Mouse (Mus musculus): ENCODE data around the gene Ucp3. TPM values are rescaled to one million over a fixed set of nuclear protein-coding genes. Genes with fewer than 3 reads are reported as not detected.
"Not testable (repeated sequence)": the region's sequence is repeated elsewhere in the genome, so short reads cannot be mapped to it uniquely, and the experiment has no call there.

Gene Ucp3
- total RNA-seq, 4 experiments from 2014 or later = 88.7 to 109 (median 102) TPM

DNA sequence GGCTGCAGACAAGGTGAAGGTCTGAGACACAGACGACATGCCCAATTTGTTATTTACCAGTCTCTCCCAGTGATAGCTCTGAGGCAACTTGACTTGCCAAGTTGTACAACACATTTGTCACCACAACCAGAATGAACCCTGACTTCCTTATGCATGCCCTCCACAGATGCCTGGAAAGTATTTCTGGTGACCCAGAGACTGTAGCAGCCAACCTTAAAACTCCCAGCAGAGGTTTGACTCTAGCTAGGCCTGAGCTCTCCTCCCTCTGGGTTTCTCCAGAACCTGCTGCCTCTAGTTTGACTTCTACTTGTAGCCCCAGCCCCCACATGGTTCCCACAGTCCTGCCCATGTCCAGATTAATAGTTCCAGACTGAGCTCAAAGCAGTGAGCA is 1.4 kb upstream of the Ucp3 start:
- DNase-seq (ENCODE audit: low spot score in 2 of 2) = no peak

DNA sequence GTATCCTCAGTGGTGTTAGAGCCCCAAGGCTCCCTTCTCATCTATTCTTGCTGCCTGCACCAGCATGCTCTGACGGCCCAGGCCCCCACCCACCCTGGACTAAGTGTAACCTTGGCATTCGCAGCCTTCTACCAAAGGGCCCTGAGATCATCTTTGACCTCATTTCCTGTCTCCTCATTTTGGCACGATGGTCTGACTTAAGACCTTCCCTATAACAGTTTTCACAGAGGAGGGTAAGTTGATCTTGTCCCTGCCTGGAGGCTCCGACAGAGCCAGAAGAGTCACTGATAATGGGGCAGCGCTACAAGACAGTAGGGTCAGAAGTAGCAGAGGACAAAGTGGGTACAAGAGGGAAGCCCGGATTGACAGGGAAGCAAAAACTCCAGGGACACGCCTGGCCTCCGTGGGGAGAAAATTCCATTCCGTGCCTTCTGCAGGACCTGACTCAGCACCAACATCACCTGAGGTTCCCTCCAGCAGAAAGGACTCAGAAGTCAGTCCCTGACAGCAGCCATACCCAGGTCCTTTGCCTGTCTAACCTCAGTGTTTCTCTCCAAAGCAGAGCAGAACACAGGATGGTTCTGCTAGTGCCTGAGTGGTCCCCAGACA is 1.2 kb downstream of the Ucp3 start:
- DNase-seq (ENCODE audit: low spot score in 2 of 2) = no peak

DNA sequence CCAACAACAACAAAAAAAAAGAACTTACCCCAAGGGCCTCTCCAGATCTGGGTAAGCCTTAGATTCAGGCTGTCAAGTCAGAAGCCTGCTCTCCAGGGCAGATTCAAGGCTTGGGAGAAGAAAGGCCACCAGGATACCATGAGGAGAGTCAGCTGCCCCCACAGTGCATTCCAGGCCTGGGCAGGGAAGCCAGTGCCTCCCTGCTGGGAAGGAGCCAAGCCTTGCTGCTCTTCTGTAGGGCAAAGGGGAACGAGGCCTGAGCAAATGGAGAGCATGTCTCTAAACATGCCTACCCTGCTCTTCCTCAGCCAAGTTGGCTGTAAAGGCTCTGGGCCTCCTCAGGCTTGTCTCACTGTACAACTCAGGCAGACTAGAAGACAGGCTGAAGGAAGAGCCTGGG is 1.9 kb downstream of the Ucp3 start:
- peak; percentile 66 to 85 for DNase-seq (ENCODE audit: low spot score in 2 of 2)

DNA sequence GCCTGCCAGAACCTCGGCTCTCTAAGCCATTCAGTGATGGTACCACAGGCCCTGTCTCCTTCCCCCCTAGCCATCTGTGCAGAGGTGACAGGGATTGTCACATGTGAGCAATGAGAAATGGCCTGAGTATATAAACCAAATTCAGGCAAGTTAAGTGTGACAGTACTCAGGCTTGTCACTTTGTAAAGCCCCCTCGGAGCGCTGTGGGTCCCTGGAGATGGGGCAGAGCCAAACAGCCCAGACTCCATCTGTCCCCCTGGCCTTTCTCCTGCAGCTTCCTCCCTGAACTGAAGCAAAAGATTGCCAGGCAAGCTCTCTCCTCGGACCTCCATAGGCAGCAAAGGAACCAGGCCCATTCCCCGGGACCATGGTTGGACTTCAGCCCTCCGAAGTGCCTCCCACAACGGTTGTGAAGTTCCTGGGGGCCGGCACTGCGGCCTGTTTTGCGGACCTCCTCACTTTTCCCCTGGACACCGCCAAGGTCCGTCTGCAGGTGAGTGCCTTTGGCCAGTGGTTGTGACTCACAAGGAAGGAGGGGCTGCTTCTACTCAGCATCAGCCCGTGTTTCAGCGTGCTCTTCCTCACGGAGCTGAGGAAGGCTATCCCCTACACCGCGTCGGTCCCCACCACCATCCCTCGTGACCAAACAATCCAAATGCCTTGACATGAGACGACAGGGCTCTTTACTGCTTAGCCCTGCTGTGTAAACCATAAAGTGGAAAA is 6.5 kb downstream of the Ucp3 start:
- no peak for DNase-seq (ENCODE audit: low spot score in 2 of 2)

DNA sequence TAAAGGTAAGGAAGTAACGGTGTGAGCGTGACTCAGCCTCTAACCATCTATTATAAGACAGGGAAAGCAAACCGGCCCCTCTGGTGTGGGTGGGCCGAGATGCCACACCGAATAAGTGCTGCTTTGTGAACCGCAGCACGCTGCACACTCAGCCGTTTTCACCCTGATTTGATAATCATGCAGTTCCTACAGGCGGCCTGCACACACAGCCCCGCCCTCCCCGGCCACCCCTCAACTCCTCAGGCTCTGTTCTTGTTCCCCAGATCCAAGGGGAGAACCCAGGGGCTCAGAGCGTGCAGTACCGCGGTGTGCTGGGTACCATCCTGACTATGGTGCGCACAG is 7.0 kb downstream of the Ucp3 start:
- DNase-seq (ENCODE audit: low spot score in 2 of 2) = no peak

DNA sequence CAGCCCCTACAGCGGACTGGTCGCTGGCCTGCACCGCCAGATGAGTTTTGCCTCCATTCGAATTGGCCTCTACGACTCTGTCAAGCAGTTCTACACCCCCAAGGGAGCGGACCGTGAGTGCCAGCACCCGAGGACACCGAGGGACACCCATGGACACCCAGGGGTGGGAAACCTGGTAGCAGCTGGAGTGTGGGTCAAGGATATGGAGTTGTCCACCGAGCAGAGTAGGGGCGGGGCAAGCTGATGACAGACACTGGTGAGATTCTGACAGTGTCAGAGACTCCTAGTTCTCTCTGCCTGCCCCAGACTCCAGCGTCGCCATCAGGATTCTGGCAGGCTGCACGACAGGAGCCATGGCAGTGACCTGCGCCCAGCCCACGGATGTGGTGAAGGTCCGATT is 7.4 kb downstream of the Ucp3 start:
- DNase-seq (ENCODE audit: low spot score in 2 of 2) = no peak

DNA sequence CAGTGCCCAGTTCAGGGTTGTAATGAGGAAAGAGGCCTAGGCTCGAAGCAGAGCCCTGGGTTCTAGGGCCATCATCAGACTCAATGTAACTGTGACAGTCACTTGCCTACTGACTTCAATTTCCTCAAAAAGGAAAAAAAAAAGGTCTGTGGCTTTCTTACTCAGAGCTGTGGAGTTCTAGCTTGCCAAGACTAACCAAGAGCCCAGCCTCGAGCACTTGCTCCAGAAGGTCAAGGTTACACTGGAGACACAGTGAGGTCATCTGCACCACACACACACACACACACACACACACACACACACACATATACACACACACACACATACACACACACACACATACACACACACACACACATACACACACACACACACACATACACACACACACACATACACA is 9.3 kb downstream of the Ucp3 start:
- DNase-seq (ENCODE audit: low spot score in 2 of 2) = not testable (repeated sequence)

DNA sequence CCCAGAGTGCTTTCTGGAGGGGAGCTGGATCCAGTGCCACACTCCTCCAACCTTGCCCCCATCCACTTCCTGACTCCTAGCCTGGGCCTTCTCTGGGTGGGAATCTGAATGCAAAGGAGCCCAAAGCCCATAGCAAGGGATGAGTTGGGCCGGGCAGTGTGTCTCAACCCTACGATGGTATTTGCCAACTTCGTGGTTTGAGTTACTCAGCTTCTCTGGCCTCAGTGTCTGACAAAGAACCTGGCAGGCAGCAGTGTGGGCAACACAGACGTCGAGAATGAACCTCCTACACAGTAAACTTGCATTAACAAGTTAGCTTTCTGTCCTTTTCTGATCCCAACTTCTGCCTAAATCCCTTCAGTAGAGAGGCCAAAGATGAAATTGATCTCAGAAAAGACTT is 11.7 kb downstream of the Ucp3 start:
- no peak for DNase-seq (ENCODE audit: low spot score in 2 of 2)

DNA sequence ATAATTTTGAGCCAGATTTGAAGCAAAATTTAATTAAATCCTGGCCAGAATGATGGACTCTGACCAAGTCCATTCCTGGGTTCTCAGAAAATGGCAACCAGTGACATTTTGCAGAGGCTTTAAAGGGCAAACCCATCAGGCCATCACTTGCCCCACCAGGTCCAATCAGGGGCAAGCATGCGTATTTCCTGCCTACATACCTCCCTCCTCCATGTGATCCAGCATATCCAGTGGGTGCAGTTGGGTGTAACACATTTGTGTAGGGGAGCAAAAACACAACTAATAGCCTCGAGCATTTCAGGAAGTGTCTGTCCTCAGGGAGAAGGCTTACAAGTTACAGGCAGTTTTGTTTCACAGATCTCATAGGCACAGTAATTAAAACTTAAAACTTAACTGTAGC is 14.5 kb downstream of the Ucp3 start:
- DNase-seq (ENCODE audit: low spot score in 2 of 2) = no peak

DNA sequence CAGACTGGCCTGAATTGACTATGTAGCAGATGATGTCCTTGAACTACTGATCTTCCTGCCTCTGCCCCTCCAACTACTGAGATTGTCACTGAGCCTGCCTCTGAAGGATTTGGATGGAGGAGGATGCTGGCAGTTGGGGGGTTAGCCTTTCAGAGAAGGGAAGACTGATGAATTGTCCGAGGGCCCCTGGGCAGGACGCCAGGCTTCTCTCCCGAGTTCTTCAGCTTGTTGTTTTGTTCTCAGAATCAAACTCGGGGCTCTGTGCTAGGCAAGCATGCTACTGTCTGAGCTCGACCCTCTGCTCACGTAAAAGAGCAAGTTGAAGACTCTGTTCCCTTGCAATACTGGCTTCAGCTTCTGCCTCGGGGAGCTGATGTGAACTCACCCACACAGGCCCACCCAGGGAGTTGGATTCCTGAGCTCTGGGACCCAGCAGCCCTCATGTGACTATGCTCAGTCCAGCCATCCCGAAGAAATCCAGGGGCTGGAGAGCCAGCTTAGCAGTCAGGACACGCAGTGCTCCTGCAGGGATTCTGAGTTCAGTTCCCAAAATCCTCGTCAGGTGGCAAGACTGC is 15.8 kb downstream of the Ucp3 start:
- DNase-seq (ENCODE audit: low spot score in 2 of 2) = no peak

DNA sequence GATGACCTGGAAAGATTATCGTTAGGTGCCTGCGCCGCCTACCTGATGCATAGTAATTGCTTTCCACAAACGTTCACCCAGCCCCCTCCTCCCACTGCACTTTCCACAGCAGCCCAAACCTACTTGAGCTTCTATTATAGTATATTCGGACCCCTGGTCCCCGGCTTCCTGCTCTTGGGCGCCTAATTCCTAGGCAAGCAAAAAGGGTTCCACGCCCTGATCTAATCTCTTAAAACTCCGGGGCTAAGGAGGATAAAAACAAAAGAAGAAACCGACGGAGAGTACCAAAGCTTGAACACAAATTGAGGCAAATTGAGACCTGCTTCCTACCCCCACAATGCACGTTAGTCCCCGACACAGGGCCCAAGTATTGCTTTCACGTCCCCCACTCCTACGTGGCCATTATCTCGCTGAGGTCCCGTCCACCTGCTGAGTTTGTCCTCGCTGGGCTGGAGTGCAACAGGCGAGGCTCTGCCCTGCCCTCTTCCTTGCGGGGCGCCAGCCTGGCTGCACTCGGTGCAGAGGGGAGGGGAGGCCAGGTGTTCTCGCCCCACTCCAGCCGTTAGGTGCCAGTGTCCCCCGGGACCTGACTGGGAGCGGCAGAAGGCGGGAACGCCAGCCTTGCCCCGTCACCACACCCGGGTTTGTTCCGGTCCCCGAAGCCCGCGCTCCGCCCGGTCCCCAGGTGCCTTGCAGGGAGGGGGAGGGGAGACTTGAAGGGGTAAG is 19.8 kb downstream of the Ucp3 start:
- DNase-seq (ENCODE audit: low spot score in 2 of 2) = no peak

DNA sequence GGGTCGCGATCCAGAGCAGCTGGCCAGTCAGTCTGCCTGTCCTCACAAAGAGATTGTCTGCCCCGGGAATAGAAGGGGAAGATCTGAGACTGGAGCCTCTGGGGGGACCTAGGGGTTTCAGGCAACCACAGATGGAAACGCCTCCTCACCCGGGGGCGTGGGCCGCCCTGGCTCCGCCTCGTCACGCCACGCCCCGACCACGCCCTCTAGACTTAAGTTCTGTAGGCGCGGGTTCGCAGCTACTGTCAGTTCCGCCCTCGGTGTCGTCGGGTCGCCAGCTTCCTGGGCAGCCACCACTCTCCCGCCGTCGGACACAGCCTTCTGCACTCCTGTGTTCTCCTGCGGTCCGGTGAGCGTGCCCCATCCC is 20.3 kb downstream of the Ucp3 start, which contains the start of gene Ucp2:
TSS of gene Ucp2 (plus strand) at position 221 of the 367 bp plus-strand sequence.
- DNase-seq (ENCODE audit: low spot score in 2 of 2) = peak; percentile 63

DNA sequence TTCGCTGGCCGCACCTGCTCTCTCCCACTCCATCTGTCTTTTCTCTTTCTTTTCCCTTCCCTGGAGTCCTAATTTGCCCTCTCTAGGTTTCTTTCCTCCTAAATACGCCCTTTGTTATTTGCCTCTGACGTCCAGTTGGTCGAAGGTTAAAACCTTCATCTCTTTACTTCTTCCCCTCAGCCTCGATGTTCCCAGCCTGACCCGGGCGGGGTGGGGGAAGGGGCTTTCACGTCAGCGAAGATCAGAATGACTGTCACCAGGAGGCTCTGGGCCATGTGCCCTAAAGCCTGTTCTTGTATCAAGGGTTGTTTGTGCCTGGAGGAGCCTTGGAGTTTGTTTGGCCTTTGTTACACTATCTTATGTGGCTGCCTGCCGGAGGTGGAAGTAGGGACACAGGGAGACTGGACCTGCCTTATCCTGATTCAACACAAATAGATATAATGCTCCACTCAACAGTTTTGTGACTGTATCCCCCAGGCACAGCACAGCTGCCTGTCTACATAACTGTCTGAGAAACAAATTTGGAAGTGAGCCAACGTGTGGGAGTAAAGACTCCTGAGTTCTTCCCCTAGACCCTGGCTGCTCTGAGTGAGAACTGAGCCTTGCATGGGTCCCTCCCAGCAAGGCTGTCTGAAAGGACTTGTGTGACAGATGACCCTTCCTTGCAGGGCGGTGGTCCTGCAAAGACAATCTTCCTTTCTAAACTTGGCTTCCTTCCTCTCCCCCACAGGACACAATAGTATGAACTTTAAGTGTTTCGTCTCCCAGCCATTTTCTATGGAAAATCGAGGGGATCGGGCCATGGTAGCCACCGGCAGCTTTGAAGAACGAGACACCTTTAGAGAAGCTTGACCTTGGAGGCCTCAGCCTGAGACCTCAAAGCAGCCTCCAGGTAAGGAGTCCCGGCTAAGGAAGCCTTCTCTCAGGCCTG is 21.0 kb downstream of the Ucp3 start:
- DNase-seq (ENCODE audit: low spot score in 2 of 2) = no peak

DNA sequence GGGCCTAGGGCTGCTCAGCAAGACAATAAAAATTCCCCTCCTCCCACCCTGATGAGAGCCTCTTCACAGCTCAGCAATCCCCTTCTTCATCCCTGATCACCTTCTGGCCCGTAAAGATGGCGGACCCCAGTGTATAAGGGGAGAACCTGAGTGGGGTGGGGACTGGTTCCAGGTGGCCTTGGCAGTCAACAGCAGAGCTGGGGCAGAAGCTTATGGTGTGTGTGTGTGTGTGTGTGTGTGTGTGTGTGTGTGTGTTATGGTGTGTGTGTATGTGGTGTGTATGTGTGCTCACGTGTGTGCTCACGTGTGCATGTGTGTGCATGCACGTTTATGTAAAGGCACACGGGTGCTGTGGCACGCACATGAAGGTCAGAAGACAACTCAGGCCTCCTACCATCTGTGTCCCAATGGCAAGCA is 21.6 kb downstream of the Ucp3 start:
- no peak for DNase-seq (ENCODE audit: low spot score in 2 of 2)

DNA sequence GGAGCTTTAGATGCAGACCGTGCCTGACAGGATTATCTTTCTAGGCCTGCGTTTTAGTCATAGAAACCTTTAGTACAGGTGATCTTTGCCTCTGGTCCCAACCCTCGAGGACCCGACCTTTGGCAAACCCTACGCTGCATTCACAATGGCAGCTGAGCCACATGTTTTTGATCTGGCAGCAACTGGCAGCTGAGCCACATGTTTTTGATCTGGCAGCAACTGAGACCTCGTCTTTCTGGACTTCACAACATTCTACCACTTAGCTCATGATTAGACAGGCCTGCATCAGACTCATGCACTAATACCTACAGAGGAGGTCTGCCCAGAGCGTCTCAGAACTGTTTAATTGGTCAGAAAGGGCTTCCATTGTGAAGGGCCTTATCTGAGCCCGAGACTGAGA is 22.3 kb downstream of the Ucp3 start:
- DNase-seq (ENCODE audit: low spot score in 2 of 2) = no peak

DNA sequence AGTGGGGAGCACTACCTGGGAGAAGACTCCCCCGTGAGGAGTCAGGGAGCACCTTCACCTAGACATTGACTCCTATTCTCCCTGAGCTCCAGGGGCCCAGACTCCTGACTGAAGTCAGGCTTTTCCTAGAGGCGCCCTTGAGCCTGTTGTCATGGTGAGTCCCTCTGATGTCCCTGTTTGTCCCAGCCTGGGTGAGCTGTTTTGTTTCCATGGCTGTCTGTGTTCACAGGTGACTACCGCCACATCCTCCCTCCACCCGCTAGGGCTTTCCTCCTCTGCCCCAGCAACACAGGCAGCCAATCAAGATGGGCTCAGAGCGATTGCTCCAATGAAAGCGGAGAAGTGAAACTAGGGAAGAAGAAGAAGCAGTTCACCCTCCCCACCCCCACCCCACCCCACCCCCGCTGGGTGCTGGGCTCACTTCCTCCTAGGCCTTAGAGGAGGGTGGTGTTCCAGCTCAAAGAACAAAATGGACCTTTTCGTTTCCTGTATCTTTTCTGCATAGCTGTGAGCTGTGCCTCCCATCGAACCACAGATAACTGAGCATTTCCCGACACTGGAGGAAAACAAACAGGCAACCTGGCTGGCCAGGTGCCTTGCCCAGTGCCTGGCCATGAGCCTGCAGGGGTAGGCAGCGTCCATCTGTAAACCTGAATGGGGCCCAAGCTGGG is 22.9 kb downstream of the Ucp3 start:
- DNase-seq (ENCODE audit: low spot score in 2 of 2) = no peak

DNA sequence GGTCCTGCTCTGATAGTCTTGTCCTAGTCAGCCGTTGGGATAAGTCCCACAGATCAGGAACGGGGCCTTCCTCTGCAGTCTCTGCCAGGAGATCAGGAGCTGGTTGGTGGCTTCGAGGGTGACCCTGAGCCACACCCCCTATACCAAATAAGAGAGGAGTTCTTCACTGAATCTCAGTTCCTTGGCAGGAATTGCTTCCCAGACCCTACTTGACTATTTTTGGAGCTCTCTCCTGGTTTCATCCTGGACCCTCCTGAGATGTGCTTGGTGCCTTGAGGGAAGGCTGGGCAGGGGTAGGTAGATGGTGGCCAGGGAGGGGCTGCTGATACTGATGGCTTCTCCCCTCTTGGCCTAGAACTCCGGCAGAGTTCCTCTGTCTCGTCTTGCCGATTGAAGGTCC is 23.6 kb downstream of the Ucp3 start:
- no peak for DNase-seq (ENCODE audit: low spot score in 2 of 2)

DNA sequence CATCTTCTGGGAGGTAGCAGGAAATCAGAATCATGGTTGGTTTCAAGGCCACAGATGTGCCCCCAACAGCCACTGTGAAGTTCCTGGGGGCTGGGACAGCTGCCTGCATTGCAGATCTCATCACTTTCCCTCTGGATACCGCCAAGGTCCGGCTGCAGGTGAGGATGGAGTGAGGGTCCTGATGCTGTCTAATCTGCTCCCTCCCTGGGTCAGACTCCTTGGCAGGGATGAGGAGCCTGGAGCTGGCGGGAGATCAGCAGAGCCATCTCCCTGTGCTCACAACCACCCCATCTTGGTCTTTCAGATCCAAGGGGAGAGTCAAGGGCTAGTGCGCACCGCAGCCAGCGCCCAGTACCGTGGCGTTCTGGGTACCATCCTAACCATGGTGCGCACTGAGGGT is 24.0 kb downstream of the Ucp3 start:
- no peak for DNase-seq (ENCODE audit: low spot score in 2 of 2)

DNA sequence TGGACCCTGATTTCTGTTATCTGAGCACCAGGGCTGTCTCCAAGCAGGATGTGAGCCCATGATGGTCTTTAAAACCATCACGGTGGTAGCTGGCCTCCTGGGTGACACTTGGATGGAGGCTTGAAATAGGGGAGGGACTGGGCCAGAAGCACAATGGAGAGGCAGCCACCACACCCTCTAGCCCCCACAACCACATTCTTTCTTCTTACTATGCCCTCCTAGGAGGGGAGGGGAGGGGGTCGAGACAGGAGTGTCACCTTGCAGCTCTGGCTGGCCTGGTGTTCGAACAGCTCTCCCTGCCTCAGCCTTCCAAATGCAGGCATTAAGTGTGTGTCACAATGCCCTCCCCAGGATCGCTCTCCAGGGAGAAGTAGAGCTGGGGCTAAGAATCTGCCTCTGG is 24.6 kb downstream of the Ucp3 start:
- no peak for DNase-seq (ENCODE audit: low spot score in 2 of 2)

DNA sequence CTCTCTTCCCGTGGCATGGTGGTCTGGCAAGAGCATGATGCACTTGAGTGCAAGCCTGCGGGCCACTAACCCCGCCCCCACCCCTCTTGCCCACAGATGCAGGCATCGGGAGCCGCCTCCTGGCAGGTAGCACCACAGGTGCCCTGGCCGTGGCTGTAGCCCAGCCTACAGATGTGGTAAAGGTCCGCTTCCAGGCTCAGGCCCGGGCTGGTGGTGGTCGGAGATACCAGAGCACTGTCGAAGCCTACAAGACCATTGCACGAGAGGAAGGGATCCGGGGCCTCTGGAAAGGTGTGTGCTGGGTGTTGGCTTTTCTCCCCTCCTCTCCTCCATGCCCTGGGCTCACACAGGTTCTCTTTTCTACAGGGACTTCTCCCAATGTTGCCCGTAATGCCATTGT is 25.2 kb downstream of the Ucp3 start:
- DNase-seq (ENCODE audit: low spot score in 2 of 2) = no peak

DNA sequence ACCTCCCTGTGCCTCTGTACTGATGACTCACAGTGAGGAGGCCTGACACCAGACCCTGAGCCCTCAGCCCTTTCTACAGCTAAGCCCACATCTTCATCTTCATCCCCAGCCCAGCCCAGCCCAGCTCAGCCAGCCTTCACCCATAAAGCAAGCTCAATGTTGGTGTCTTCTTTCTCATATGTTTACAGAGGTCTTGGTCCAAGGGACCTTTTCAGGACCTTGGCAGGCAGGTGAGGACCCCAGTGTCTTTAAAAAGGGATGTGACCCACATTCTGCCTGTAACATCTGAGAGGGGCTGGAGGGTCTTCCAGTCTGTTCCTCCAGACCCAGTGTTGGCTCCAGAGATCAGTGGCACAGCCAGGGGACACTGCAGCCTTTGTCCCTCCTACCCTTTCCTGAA is 26.7 kb downstream of the Ucp3 start:
- no peak for DNase-seq (ENCODE audit: low spot score in 2 of 2)

Data from gastrocnemius, adult 8-10 months (tissue).